Mouse (Mus musculus): Measurements from ENCODE around the gene Psat1.

GRCm38 (mm10) chr19:15923426-15923825 lies 23.7 kb downstream of the Psat1 start:
- TF ChIP-seq POLR2AphosphoS2 (IDR thresholded peaks at IDR 0.05; ENCODE audit: insufficient read length, low read depth) = peak; percentile 75
- peak; percentile 78 for TF ChIP-seq POLR2A (IDR thresholded peaks at IDR 0.05; ENCODE audit: insufficient read length, low read depth)
- TF ChIP-seq MYOD1 (IDR thresholded peaks at IDR 0.05; ENCODE audit: control insufficient read depth in 1 of 3, insufficient read length in 2 of 3, low read depth in 2 of 3) = no peak
- no peak; the same call in 1 of the 2 replicates for TF ChIP-seq CEBPB (IDR thresholded peaks at IDR 0.05; ENCODE audit: insufficient read depth, poor library complexity, severe bottlenecking)
- TF ChIP-seq USF1 (IDR thresholded peaks at IDR 0.05; ENCODE audit: low read depth) = no peak
- TF ChIP-seq MAX (IDR thresholded peaks at IDR 0.05; ENCODE audit: low read depth) = no peak
- no peak for TF ChIP-seq MYOG (IDR thresholded peaks at IDR 0.05; ENCODE audit: control insufficient read depth in 1 of 3, insufficient read depth in 1 of 3, insufficient read length in 2 of 3, low read depth in 2 of 3)
- TF ChIP-seq SRF (IDR thresholded peaks at IDR 0.05; ENCODE audit: control insufficient read depth, insufficient read length, low read depth) = no peak
- no peak for TF ChIP-seq TCF12 (IDR thresholded peaks at IDR 0.05; ENCODE audit: insufficient read depth, poor library complexity, severe bottlenecking)

Data from myocyte (in vitro differentiated cells).